Mouse (Mus musculus): ENCODE results near the gene Ptpn9.
"Not testable (repeated sequence)": the region's sequence is repeated elsewhere in the genome, so short reads cannot be mapped to it uniquely, and the experiment has no call there.

The Ptpn9 gene

DNA sequence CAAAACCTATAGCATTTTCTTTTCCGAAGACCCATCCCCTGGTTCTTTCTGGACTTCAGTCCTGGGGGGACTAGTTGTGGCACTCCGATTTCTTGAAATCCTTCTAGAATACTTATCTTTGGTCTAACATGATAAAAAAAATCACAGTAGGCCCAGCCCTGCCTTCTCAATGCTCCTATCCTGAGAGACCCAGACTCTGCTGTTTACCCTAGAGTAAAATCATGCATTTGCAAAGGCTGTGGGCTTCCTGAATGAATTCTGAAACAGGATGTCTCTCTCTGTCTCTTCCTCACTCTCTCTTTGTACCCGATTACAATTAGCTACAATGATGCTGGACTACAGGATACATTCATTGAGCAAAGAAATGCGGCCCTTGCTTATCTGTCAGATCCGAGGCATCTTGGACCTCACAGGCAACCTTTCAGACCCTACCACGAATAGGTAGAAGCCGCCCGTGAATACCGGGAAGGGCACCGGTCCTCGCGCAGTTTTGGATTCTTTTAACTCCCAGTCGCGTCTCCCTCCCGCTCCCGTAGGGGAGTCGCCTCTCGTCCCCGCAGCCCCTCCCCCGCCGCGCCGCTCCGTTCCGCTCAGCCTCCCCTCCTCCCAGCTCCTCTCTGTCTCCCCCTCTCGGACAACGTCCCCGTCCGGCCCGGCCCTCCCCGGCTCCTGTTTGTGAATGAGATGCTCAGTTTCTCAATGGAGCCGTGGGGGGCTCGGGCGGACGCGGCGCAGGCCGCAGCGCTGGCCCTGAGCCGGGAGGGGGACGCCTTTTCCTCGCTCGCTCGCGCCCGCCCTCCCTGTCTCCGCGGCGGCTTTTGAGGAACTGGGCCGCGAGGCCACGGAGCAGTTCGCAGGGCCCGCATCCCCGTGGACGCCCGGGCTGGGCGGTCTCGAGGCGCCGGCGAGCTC lies at the start of gene Ptpn9:
TSS of gene Ptpn9 (plus strand) at position 638 of the 912 bp plus-strand sequence.
- peak; percentile 69 to 75 for DNase-seq (ENCODE audit: low spot score in 2 of 2)

DNA sequence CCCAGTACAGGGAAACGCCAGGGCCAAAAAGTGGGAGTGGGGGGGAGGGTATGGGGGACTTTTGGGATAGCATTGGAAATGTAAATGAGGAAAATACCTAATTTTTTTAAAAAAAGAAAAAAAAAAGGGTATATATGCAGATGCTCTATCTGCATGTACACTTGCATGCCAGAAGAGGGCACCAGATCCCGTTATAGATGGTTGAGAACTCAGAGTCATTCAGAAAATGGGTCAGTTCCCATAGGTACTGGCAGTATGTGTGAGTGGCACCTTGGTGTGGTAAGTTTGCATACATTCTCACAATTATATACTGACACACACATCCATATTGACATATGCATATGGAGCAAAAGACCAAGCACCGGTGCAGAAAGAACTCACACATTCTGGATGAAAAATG lies 47.2 kb upstream of the Ptpn9 start:
- peak in 1 of 2 experiments; percentile 39 for DNase-seq (ENCODE audit: low spot score in 2 of 2)

DNA sequence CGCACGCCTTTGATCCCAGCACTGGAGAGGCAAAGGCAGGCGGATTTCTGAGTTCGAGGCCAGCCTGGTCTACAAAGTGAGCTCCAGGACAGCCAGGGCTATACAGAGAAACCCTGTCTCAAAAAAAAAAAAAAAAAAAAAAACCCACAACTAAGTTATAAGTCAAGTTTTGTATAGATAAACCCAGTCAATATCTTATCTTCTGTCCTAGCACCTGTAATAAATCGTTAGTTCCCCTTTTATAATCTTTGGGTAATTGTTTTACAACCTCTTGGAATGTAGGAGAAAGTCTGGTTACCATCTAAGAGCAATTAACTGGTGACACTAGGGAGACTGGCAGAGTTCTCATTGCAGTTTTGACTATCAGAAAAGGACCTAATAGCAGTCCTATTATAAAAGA lies 46.0 kb upstream of the Ptpn9 start:
- DNase-seq (ENCODE audit: low spot score in 2 of 2), result not testable (repeated sequence)

DNA sequence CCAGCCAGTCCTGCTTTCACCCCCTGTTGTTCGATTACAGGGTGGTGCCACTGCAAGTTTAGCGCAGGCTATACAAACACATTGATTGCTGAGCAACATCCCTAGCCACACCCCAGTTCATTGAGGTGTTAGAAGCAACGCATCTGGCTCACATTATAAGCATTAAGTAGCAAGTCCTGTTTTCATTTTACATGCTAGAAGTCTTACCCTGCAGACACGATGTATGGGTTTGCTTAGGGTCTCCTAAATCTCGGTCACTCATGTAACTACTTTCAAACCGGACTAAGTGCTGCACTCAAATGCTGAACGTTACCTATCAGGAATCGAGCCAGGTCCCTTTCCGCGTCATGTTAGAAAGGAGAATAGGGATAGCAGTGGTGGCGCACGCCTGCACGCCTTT lies 45.0 kb upstream of the Ptpn9 start:
- DNase-seq (ENCODE audit: low spot score in 2 of 2), result no peak

DNA sequence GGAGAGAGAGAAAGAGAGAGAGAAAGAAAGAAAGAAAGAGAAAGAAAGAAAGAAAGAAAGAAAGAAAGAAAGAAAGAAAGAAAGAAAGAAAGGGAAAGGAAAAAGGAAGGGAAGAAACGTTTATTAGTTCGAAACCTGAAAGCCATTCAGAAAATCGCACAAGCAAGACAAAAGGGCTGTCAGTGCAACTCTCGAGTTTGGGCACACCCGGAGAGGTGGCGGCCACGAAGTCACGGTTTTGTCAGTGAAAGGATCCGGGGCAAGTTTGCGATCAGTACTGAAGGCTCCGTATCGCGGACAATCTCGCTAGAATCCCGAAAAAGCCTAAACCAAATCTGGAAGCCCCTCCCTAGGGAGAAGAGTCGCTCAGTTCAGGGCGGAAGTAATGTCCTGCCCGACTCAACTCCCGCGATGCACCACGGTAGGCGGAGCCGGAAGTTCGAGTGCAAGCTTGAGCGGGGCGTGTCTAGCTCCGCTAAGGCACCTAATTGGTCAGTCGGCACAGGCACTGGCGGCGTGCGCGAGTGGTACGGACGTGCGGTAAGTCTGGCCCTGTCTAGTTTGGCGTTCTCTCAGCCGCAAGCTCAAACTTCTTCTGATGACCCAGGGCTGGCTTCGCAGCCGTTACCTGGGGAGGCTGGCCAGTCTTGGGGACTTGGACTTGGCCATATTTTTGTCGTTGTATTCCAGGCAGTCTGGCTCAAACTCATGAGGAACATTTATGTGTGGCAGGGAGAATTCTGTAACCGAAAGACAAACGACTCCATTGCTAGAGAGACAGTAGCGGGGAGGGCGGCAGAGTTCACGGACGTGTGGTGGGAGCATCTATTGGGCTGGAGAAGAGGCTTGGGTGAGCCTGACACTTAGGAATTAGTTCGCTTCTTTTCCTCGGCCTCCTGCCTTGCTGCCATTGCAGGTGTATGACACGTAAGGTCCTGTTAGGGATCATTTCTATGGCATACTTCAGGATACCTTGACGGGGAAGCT lies 44.0 kb upstream of the Ptpn9 start, which contains the start of gene Snupn:
TSS of gene Snupn (plus strand) at position 465 of the 987 bp plus-strand sequence.
- peak; percentile 92 to 95 for DNase-seq (ENCODE audit: low spot score in 2 of 2)

DNA sequence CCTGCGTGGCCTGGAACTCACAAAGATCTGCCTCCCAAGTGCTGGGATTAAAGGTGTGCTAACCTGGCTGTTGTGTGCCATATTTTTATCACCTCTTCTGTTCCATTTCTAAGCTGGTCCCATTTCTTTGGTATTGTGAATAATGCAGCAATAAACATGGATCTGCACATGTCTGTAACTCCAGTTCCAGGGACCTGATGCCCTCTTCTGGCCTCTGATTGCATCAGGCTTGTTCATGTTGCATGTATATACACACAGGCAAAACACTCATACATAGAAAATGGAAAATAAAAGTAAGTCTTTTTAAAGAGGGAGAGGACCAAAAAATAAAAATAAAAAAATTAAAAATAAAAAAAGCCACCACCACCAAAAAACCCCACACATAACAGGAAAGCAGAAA lies 41.2 kb upstream of the Ptpn9 start:
- no peak for DNase-seq (ENCODE audit: low spot score in 2 of 2)

DNA sequence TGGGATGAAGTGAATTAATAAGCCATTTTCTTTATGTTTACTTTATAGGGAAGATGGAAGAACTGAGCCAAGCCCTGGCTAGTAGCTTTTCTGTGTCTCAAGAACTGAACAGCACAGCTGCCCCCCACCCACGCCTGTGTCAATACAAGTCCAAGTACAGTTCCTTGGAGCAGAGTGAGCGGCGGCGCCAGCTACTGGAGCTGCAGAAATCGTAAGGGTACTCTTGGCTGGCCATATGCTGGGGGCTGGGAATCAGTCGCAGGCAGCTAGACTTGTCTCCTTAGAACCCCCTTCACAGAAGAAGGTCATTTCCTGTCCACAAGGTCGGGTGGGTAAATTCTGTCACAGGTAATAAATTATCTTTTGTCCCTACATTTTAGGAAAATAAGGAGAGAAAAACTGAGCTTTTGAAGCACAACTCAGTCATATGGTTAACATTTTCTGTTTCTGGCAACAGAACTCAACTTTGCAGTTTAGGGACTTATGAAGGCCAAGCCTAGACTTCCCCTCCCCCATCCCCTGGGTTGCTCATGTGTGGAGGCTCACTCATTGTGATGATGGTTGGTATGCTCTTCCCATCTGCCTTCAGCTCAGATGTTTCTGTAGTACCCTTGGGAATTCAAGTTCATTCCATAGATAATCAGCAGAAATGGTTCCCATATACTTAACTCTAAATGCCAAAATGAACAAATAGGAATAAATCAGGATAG lies 37.6 kb upstream of the Ptpn9 start:
- no peak for DNase-seq (ENCODE audit: low spot score in 2 of 2)

DNA sequence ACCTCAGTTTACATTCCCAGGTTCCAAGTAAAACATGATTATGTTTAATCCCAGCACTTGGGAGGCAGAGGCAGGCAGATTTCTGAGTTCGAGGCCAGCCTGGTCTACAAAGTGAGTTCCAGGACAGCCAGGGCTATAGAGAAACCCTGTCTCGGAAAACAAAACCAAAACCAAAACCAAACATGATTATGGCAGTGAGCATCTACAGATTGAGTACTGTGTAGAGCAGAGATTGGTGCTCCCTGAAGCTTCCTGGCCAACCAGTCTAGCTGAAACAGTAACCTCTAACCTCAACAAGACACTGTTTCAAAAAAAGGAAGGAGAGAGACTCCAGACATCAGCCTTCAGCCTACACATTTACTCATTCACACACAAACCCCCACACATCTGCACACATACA lies 36.0 kb upstream of the Ptpn9 start:
- DNase-seq (ENCODE audit: low spot score in 2 of 2), result no peak

DNA sequence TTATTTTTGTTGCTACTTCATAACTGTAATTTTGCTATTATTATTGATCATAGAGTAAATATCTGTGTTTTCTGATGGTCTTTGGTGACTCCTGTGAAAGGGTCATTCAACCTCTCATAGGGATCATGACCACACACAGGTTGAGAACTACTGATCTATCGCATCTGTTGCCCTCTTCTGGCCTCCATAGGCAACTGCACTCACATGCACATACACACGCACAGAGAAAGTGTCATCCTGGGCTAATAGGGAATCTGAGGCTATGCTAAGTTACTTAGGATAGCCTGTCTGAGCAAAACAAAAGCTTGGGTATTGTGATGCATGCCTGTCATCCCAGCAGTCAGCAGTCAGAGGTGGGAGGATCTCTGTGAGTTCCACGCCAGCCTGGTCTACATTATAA lies 33.1 kb upstream of the Ptpn9 start:
- no peak for DNase-seq (ENCODE audit: low spot score in 2 of 2)

DNA sequence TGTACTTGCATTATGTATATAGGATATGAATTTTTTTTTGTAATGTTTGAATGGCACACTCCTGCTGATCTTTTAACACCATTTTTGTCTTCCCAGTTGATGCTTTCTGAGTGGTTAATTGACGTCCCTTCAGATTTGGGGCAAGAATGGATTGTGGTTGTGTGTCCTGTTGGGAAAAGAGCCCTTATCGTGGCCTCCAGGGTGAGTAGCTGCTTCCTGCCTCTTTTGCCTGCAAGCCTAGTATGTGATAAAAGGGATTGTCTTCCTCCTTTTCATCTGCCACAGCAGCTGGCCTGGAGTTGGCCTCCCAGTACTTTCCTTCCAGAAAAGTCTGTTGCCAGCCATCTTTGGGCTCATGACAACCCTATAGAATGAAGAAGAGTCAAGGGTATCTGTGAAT lies 24.6 kb upstream of the Ptpn9 start:
- no peak for DNase-seq (ENCODE audit: low spot score in 2 of 2)

DNA sequence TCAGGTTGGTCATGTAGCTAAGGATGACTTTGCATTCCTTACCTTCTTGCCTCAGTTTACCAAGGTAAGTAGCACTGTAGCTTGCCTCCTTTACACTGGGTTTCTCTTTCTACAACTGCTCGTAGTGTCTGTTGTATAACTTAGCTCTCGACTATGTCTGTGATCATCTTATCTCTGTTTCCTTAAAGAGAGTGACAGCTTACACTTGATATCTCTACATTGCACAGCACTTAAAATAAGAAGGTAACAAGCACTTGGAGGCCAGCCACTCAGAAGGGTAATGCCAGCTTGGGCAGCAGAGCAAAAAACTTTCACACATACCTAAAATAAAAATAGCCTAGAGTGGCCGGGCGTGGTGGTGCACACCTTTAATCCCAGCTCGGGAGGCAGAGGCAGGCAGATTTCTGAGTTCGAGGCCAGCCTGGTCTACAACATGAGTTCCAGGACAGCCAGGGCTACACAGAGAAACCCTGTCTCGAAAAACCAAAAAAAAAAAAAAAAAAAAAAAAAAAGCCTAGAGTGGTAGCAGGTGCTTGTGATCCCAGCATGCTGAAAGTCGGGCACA lies 20.7 kb upstream of the Ptpn9 start:
- DNase-seq (ENCODE audit: low spot score in 2 of 2), result no peak

DNA sequence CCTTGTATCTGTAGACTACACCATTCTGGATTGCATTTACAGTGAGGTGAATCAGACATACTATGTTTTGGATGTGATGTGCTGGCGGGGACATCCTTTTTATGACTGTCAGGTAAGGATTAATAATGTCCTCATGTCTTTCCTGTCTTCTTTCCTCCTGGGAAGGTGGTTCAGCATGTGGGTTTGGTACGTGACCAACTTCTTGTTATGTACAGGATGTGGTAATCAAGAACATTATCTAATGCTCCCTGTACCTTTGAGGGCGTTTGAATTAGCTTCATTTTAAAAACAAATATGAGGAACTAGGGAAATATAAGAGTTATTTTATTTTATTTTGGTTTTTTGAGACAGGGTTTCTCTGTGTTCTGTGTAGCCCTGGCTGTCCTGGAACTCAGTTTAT lies 19.5 kb upstream of the Ptpn9 start:
- no peak for DNase-seq (ENCODE audit: low spot score in 2 of 2)

DNA sequence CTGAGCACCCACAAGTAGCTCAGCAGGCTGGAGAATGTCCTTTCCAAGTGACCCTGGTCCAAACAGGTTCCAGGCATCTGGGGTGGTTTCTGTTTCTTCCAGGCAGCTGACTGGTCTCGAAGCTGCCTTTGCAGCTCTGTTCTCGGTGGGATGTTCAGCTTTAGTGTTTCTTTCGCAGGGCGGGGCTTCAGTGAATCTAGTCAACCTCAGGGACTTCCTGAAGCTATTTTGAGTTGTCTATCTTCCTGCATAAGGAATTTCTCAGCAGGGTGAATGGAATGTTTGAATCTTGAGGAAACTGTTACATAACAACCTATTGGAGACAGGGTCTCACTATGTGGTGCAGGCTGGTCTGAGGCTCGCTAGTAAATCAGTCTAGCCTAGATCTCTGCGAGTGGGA lies 14.5 kb upstream of the Ptpn9 start:
- no peak for DNase-seq (ENCODE audit: low spot score in 2 of 2)

DNA sequence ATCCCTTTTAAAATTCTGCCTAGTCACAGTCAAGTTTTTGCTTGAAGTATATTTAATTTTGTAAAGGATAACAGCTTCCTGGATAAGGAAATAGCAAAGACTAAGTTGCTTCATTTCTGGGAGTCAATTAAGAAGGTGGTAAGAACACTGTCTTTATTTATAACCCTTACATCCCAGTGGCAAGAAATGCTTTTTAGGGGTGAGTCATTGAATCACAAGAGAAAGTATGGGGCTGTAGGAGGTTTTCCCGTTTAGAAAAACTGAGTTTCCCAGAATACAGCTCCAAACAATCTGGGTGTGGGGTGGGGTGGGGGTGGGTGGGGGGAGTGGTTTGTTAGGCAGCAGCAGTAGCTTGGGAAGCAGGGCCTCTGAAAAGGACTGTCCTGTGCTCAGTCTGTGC lies 13.2 kb upstream of the Ptpn9 start:
- DNase-seq (ENCODE audit: low spot score in 2 of 2), result no peak

DNA sequence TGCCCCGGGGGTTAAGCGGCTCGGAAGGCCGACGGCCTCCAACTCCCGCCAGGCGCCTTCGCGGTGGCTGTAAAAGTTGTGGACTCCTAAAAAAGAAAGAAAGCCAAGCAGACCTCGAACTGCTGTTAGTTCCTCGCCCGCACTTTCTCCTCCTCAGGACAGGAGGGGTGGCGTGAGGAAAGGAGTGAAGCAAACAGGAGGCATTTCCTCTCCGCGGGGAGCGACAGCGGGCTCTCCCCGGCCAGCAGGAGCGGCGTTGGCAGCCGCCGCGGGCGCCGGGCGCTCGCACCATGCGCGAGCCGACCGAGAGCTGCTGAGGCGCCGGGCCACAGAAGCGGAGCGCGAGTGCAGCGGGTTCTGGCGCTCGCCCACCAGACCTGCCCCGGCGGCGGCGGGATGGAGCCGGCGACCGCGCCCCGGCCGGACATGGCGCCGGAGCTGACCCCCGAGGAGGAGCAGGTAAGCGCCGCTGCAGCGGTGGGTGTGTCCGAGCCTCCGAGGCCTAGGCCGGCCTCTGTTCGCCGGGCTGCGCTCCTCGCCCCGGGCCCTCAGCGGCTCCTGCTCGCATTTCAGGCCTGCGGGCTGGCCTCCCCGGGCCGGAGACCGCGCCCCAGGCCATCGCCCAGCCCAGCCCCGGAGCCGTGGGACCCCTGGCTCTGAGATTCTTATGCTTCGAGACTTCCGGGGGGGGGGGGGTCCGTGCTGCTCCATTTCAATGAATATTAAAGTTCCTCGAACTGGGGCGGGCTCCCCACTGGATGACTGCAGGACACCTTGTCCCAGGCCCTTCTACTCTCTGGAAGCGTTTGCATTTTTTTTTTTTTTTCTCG lies 690 bp downstream of the Ptpn9 start:
- peak; percentile 33 to 42 for DNase-seq (ENCODE audit: low spot score in 2 of 2)

DNA sequence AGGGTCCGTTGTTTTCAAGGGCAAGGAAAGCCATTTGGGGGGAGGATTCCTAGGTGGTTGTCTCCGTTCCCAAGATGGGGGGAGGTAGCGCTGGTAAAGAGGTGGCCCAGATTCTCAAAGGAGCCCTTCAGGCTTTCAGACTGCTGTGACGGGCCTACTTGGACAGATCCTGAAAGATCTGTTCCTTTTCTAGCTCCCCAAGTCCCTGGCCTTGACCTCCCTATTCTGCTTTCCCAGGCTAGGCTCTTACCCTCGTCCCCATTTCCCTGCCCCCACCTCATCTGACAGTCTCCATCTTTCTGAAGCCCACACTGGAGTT lies 1.3 kb downstream of the Ptpn9 start:
- no peak for DNase-seq (ENCODE audit: low spot score in 2 of 2)

DNA sequence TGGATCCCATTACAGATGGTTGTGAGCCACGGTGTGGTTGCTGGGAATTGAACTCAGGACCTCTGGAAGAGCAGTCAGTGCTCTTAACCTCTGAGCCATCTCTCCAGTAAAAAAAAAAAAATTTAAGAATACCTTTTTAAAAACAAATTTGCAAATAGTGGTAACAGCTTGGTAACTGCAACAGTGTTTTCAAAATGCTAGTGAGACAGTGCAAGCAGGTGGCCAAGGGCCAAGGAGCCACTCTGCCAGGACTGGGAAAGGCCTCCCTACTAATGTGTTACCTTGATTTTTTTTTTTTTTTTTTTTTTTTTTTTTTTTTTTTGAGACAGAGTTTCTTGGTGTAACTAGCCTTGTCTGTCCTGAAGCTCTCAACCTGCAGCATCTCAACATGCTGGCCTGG lies 2.5 kb downstream of the Ptpn9 start:
- DNase-seq (ENCODE audit: low spot score in 2 of 2), result not testable (repeated sequence)

DNA sequence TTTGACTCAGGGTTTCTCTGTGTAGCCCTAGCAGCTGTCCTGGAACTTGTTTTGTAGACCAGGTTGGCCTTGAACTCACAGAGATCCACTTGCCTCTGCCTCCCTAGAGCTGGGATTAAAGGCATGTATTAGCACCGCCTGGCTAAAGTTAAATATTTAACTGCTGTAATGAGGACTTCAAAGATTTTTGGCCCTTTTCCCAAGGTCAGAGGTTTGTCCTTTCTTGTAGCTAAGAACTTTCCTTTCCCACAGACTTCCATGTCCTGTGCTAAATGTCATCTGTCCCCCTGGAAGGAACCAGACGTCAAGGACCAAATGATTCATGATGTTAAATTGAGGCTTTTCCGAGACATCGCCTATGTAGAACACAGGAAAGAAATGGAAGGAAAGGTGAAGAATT lies 8.3 kb downstream of the Ptpn9 start:
- no peak for DNase-seq (ENCODE audit: low spot score in 2 of 2)

DNA sequence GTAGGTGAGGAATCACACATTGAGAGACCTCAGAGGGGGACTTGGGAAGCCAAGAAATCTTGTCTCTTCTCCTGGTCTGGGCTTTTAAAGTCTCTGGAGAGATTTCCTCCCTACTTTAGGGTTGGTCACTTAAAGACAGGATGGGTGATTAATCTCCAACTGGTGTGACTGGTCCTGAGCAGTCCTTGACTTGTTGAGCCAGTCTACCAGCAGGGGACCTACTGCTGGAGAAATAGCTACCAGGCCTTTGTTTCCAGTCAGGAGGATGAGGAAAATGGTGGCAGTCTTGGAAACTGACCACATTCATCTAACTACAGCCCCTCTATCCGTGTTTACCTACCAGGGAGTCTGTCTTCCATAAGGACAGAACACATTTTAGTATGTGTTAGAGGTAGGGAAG lies 17.7 kb downstream of the Ptpn9 start:
- no peak for DNase-seq (ENCODE audit: low spot score in 2 of 2)

DNA sequence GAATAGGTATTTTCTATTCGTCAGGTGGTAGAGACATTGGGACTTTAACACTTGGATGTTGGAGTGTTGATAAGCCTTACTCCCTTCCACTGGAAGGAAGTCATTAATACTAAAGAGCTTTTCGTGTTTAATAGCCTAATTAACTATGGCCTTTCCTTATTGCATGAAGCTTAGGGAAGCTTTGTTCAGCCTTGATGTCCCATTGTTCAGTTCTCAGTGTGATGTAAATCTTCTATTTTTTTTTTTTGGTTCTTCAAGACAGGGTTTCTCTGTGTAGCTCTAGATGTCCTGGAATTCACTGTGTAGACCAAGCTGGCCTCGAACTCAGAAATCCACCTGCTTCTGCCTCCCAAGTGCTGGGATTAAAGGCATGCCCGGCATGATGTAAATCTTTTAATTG lies 18.2 kb downstream of the Ptpn9 start:
- no peak for DNase-seq (ENCODE audit: low spot score in 2 of 2)

DNA sequence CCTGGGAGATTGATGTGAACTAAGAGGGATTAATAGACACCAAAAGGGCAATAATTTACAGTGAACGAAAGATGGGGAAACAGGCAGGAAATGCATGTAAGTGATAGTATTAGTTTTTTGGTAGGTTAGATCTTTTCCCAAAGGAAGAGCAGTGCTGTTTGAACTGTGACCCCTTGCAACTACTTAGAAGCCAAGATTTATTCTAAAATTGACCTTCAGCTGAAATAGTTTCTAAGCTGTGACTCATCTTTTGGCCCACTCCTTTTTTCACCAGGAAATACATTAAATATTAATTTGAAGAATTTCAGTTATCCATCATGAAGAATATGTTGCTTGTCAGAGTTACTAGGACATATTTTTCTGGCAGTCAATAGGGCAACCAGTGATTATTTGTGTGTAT lies 19.0 kb downstream of the Ptpn9 start:
- DNase-seq (ENCODE audit: low spot score in 2 of 2), result no peak
